Mouse (Mus musculus) neural tube, embryonic 13.5 days (tissue): ENCODE results near the gene Dpysl4. TPM values are rescaled to one million over a fixed set of nuclear protein-coding genes. Genes with fewer than 3 reads are reported as not detected.
A peak's percentile ranks its signal among the peaks of the same experiment; 100 is the strongest.

Experiments used
- ATAC-seq: fragments of 200-750 bp; cut with Nextera tagmentation; 2 replicates; pipeline ENCODE4 v1.8.0; 2017; ENCODE audit warnings: low read depth, mild to moderate bottlenecking, moderate TSS enrichment, moderate library complexity
- H3K27ac ChIP-seq: fragments of 300-500 bp; sonication (generic); replicated peaks from 2 replicates; pipeline ENCODE4 v1.5.1; 2015; ENCODE audit warnings: moderate library complexity, mild to moderate bottlenecking, inconsistent platforms
- H3K27me3 ChIP-seq: fragments of 300-500 bp; sonication (generic); 2 replicates; pipeline ENCODE4 v1.6.1; 2015; ENCODE audit warnings: mild to moderate bottlenecking, inconsistent platforms
- H3K36me3 ChIP-seq: fragments of 300-500 bp; sonication (generic); 2 replicates; pipeline ENCODE4 v1.6.1; 2015; ENCODE audit warnings: mild to moderate bottlenecking, inconsistent platforms
- H3K4me1 ChIP-seq: fragments of 300-500 bp; sonication (generic); replicated peaks from 2 replicates; pipeline ENCODE4 v1.6.1; 2015; ENCODE audit warnings: inconsistent platforms
- H3K4me2 ChIP-seq: fragments of 300-500 bp; sonication (generic); 2 replicates; pipeline ENCODE4 v1.6.1; 2015; ENCODE audit warnings: inconsistent platforms, mild to moderate bottlenecking, moderate library complexity
- H3K4me3 ChIP-seq: fragments of 300-500 bp; sonication (generic); 2 replicates; pipeline ENCODE4 v1.5.1; 2015; ENCODE audit warnings: mild to moderate bottlenecking, inconsistent platforms
- H3K9ac ChIP-seq: fragments of 300-500 bp; sonication (generic); 2 replicates; pipeline ENCODE4 v1.6.1; 2015; ENCODE audit warnings: moderate library complexity, mild to moderate bottlenecking, inconsistent platforms
- H3K9me3 ChIP-seq: fragments of 300-500 bp; sonication (generic); 2 replicates; pipeline ENCODE4 v1.6.1; 2016; ENCODE audit warnings: inconsistent platforms
- WGBS: fragments of 180-500 bp; shearing (Covaris S2); methylation state at CpG from one replicate; pipeline ENCODE4 v1.1.7; 2015; 5-methylcytosine and 5-hydroxymethylcytosine counted together
- polyA plus RNA-seq: library from polyadenylated mRNA; unstranded; fragments of >200 nt; fragmentation: Nextera tagmentation; extraction: Ambion mirVana; gene quantifications from 2 replicates; pipeline ENCODE4 v1.2.1, GENCODE M21; 2015

Gene Dpysl4
- polyA plus RNA-seq, 1 experiment from 2014 or later: 315 TPM

DNA sequence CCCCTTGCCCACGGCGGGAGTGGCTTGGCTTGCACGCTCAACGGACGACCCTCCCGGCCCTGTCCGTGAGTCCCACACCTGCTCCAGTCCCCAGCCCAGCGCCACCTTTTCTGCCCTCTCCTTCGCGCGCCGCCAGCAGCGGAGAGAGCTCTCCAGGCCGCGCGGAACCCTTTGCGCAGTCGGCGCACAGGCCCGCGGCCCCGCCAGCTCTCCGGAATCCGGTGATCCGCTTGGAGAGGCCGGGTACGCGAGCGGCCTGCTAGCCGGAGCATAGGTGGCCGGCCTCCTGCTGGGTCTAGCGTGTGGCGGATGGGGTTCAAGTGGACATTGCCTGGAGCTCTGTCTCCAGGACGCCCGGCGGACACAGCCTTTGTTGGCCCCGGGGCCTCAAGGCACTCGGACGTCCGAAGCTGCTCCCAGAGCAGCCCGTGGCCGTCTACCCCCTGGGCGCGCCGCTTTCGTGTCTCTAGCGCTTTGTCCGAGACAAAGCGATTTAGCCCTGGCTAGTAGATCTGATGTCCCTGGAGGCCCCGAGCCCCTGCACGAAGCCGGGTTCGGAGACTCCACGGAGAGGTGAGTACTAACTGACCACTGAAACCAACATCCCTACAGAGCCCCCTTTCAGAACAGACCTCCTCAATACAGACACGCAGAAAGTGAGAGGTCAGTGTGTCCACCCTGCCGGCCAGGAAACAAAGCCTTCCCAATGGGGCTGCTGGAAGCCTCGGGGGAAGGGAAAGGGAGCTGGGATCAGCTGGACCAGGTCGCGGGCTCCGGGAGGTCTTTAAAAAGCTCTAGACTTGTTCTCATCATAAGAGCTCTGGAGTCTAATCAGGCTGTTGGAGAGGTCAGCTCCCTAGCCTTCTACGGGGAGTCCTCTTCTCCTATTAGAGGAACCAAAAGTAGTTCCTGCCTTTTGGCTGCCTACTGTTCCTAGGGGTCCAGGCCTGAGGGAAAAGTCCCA lies 676 bp downstream of the Dpysl4 start:
- no peaks in the 10 kb centered on the region for H3K9me3 ChIP-seq
- H3K36me3 ChIP-seq: peaks cover 23% of the 10 kb centered on the region
- peak overlapping the region; percentile 69 for H3K4me2 ChIP-seq
- H3K4me1 ChIP-seq: peaks cover 58% of the 10 kb centered on the region
- peak overlapping the region; percentile 89 for H3K4me3 ChIP-seq
- peak; percentile 51 for ATAC-seq
- no peaks in the 10 kb centered on the region for H3K27me3 ChIP-seq
- H3K27ac ChIP-seq: peak overlapping the region; percentile 91
- peak overlapping the region; percentile 97 for H3K9ac ChIP-seq
- 1% methylated on average over 61 of the region's 61 CpGs for WGBS

DNA sequence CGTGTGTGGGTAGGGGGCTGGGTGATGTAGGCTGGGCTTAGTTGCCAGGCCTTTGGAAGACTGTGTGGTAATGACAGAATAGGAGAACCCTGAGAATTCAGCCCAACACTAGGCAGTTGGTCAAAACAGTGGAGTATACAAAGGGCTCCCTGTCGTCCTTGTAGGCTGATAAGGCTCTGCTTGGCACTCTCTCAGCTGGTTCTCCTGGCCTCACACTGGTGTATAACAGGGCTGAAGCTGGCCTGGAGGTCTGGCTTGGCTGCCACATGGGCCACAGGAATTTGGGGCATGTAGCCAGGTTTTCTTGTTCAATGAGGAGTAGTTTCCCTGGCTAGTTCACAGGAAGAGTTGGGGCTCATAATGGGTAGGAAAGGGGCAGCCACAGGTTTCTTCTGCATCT lies 2.0 kb downstream of the Dpysl4 start:
- Histone ChIP-seq H3K27ac (peak overlapping the region; percentile 91), H3K9me3 (no peaks in the 10 kb centered on the region), H3K9ac (peak overlapping the region; percentile 97), H3K36me3 (peaks cover 36% of the 10 kb centered on the region), H3K4me3 (peak overlapping the region; percentile 89), H3K4me2 (peak overlapping the region; percentile 69), H3K27me3 (no peaks in the 10 kb centered on the region), H3K4me1 (peaks cover 49% of the 10 kb centered on the region)
- no peak for ATAC-seq
- 51% methylated on average over 2 of the region's 2 CpGs for WGBS

DNA sequence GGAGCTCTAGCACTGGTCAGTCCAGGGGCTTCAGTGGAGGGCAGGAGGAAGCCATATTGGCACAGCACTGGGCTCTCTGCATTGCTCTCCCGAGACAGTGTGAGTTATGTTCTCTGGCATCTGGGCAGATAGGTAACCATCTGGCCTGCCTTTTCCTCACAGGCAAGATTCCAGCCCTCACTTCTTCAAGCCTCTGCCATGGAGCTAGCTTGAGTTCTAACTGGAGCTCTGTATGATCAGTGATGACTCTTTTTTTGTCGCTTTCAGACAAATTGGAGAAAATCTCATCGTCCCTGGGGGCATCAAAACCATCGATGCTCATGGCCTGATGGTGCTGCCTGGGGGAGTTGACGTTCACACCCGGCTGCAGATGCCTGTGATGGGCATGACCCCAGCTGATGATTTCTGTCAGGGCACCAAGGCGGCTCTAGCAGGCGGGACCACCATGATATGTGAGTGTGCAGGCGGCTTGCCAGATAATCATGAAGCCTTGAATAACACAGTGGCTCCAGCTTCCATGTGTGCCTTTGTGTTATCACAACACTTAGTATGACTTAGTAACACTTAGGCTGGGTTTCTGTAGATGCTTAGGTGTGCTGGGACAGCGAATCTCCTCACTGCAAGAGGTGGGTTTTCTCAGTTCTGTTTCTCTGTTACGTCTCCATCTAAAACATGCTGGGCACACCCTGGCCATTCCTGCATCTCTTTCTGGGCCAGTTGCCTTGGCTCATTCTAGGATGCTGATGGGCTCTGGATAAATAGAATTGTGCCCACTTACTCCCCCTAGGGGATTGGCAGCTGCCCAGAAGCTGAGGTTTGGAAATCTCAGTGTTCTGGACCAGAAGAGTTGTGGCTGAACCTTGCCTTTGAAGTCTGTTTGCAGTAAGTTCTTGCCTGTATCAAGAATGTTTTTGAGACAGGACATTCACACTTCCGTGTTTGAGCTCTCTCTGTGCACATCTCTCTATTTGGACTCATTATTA lies 4.4 kb downstream of the Dpysl4 start:
- H3K4me2 ChIP-seq: peak overlapping the region; percentile 69
- peak overlapping the region; percentile 47 for H3K27ac ChIP-seq
- H3K27me3 ChIP-seq: no peaks in the 10 kb centered on the region
- no peaks in the 10 kb centered on the region for H3K9me3 ChIP-seq
- peak overlapping the region; percentile 51 for H3K9ac ChIP-seq
- WGBS: 60% methylated on average over 12 of the region's 12 CpGs
- no peak overlapping the region for H3K4me3 ChIP-seq
- no peak for ATAC-seq
- H3K4me1 ChIP-seq: peaks cover 49% of the 10 kb centered on the region
- H3K36me3 ChIP-seq: peaks cover 60% of the 10 kb centered on the region

DNA sequence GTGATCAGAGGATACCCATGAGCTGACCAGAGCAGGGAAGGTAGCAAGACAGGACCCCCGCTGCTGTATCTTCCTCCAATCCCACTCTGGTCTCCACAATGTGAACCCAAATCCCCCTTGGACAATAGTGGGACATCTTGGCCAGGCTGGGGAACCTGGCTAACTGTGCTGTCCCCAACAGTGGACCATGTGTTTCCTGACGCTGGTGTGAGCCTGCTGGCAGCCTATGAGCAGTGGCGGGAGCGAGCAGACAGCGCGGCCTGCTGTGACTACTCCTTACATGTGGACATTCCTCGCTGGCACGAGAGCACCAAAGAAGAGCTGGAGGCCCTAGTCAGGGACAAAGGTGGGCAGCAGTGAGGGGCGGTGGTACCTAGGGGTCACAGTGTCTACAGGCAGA lies 5.9 kb downstream of the Dpysl4 start:
- H3K27me3 ChIP-seq: no peaks in the 10 kb centered on the region
- peaks cover 43% of the 10 kb centered on the region for H3K4me1 ChIP-seq
- WGBS: 94% methylated on average over 9 of the region's 9 CpGs
- ATAC-seq: no peak
- H3K9ac ChIP-seq: no peak overlapping the region
- no peak overlapping the region for H3K4me3 ChIP-seq
- no peak overlapping the region for H3K27ac ChIP-seq
- H3K4me2 ChIP-seq: no peak overlapping the region
- H3K36me3 ChIP-seq: peaks cover 75% of the 10 kb centered on the region
- H3K9me3 ChIP-seq: no peaks in the 10 kb centered on the region

DNA sequence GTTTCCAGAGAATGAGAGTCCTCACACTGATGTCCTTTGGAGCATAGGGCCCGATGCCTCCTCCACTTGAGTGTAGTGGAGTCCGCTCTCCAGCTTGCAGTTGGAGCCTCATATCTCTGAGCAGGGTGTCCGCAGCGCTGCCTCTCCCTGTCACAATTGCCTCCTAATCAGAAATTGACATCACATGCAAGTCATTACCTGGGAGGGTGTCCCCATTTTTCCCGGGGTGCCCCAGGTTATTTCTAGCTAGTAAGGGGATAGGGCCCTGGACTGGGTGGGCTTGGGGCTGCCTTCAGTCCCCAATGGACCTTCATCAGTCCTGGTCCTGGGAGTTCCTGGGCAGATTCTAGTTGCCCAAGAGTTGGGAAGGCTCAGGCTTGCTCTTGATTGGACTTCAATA lies 6.9 kb downstream of the Dpysl4 start:
- ATAC-seq: no peak
- H3K27ac ChIP-seq: no peak overlapping the region
- H3K36me3 ChIP-seq: peaks cover 83% of the 10 kb centered on the region
- H3K4me3 ChIP-seq: no peak overlapping the region
- WGBS: 94% methylated on average over 5 of the region's 5 CpGs
- H3K9me3 ChIP-seq: no peaks in the 10 kb centered on the region
- peaks cover 33% of the 10 kb centered on the region for H3K4me1 ChIP-seq
- no peaks in the 10 kb centered on the region for H3K27me3 ChIP-seq
- H3K4me2 ChIP-seq: no peak overlapping the region
- H3K9ac ChIP-seq: no peak overlapping the region

DNA sequence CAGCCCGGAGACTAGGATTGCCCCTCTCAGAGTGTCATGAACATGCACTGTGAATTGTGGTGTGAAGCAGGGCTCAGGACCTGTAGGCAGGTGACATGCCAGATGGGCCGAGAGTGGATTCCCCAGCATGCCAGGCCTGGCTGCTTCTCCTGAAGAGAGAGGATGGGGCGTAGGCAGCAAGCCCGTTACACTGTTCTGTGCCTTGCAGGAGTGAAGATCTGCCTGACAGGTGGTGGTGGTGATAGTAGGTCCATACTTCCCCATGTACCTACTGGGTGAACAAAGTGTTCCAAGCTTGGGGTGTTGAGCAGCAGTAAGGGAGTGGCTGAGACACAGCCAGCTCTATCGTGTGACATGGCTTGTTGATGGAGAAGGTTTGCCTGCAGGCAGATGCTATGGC lies 7.3 kb downstream of the Dpysl4 start:
- H3K27ac ChIP-seq: no peak overlapping the region
- H3K9me3 ChIP-seq: no peaks in the 10 kb centered on the region
- no peaks in the 10 kb centered on the region for H3K27me3 ChIP-seq
- H3K4me3 ChIP-seq: no peak overlapping the region
- peaks cover 28% of the 10 kb centered on the region for H3K4me1 ChIP-seq
- WGBS: 92% methylated on average over 5 of the region's 5 CpGs
- no peak overlapping the region for H3K9ac ChIP-seq
- ATAC-seq: no peak
- no peak overlapping the region for H3K4me2 ChIP-seq
- H3K36me3 ChIP-seq: peaks cover 87% of the 10 kb centered on the region

DNA sequence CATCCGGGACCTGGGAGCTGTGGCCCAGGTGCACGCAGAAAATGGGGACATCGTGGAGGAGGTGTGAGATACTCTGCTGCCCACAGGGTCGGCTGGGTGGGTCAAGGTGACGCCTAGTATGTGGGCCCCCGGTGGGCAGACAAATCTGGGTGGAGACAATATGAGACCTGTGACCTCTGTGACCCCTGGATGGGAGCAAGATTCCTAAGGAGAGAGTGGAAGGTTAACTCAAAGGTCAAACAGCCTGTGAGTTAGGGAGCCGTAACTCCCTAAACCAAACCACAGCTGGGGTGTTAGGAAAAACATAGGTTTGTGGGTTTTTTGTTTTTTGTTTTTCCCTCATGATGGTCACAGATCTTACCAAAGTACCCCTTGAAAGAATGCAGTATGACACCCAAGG lies 8.0 kb downstream of the Dpysl4 start:
- H3K36me3 ChIP-seq: peaks cover 94% of the 10 kb centered on the region
- no peaks in the 10 kb centered on the region for H3K9me3 ChIP-seq
- ATAC-seq: no peak
- 86% methylated on average over 7 of the region's 7 CpGs for WGBS
- no peak overlapping the region for H3K4me2 ChIP-seq
- no peak overlapping the region for H3K9ac ChIP-seq
- H3K27ac ChIP-seq: no peak overlapping the region
- peaks cover 22% of the 10 kb centered on the region for H3K4me1 ChIP-seq
- H3K27me3 ChIP-seq: no peaks in the 10 kb centered on the region
- no peak overlapping the region for H3K4me3 ChIP-seq

DNA sequence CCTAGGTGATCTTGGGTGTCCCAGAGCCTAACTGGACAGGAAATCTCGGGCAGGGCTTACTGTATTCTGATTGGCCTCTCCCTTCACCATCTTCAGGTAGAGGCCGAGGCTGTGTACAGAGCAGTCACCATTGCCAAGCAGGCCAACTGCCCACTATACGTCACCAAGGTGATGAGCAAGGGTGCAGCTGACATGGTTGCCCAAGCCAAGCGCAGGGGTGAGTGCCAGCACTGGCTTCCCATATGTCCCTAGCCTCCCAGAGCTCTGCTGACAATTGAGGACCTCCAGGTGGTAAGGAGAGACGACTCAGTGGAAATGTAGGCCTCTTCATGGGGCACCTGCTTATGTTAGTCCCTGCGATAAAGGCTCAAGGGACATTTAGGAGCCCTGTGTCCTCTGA lies 9.0 kb downstream of the Dpysl4 start:
- WGBS: 81% methylated on average over 6 of the region's 6 CpGs
- no peak overlapping the region for H3K9ac ChIP-seq
- H3K36me3 ChIP-seq: peaks cover 98% of the 10 kb centered on the region
- no peaks in the 10 kb centered on the region for H3K9me3 ChIP-seq
- no peak for ATAC-seq
- H3K27ac ChIP-seq: no peak overlapping the region
- peaks cover 12% of the 10 kb centered on the region for H3K4me1 ChIP-seq
- no peak overlapping the region for H3K4me3 ChIP-seq
- no peaks in the 10 kb centered on the region for H3K27me3 ChIP-seq
- H3K4me2 ChIP-seq: no peak overlapping the region

DNA sequence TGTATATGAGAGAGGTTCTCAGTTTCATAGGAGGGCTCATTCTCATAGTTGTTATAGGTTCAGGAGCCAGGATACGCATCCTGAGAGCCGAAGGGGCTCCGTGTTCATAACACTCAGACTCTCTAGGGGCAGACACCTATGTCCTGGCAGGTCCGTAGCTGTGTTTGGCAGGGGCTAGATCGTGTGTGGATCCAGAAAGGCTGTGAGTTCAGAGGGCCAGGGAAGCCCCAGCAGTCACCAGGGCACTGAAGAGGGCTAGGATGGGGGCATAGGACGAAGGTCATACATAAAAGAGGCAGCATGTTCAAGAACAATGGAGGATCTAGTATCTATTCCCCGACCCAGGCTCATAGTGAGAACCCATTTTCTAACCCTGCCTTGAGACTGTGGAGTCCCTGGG lies 9.5 kb downstream of the Dpysl4 start:
- H3K9me3 ChIP-seq: no peaks in the 10 kb centered on the region
- no peak for ATAC-seq
- H3K27ac ChIP-seq: no peak overlapping the region
- no peaks in the 10 kb centered on the region for H3K27me3 ChIP-seq
- H3K4me2 ChIP-seq: no peak overlapping the region
- H3K36me3 ChIP-seq: peaks cover 98% of the 10 kb centered on the region
- 86% methylated on average over 7 of the region's 7 CpGs for WGBS
- H3K4me3 ChIP-seq: no peak overlapping the region
- no peak overlapping the region for H3K9ac ChIP-seq
- H3K4me1 ChIP-seq: peaks cover 7% of the 10 kb centered on the region

DNA sequence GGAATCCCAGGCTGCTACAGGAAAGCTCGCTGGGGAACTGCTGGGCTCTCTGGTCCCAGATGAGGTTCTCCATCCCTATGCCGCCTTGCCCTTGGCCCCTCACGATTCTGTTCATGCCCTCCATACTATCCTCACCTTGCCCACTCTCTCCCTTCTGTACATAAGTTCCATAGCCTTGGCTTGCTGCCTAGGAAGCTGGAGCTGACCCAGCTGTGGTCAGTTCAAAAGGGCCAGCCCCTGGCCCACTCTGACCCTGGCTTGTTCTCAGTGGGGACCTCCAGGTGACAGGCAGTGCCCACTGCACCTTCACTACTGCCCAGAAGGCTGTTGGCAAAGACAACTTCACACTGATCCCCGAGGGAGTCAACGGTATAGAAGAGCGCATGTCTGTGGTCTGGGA lies 10.6 kb downstream of the Dpysl4 start:
- H3K9ac ChIP-seq: no peak overlapping the region
- no peak overlapping the region for H3K4me3 ChIP-seq
- no peaks in the 10 kb centered on the region for H3K9me3 ChIP-seq
- no peak overlapping the region for H3K27ac ChIP-seq
- peaks cover 98% of the 10 kb centered on the region for H3K36me3 ChIP-seq
- ATAC-seq: no peak
- no peaks in the 10 kb centered on the region for H3K27me3 ChIP-seq
- H3K4me1 ChIP-seq: no peaks in the 10 kb centered on the region; the same call in none of the 2 replicates
- 85% methylated on average over 6 of the region's 6 CpGs for whole genome bisulfite sequencing
- H3K4me2 ChIP-seq: no peak overlapping the region

DNA sequence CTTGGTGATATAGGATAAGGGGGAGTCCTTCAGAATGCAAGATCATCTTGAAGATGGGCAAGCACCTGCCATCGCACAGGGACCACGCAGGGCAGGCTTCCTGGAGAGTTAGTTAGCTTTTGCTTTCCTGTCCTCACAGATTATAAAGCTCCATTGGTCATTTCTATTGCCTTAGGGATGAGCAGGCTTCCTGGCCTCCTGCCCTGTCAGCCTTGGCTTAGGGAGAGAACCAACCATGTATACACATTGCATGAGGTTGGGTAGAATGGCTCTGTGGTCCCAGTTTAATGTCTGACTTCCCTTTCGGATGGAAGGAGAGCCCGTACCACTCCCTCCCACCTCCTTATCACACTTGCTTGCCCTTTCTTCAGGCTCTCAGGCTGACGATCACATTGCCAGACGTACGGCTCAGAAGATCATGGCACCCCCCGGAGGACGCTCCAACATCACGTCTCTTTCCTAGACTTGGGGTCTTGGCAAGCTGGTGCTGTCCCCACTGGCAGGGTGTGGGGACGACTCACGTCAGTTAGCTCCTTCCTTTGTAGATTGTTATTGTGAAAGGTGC lies 14.8 kb downstream of the Dpysl4 start:
- peaks cover 3% of the 10 kb centered on the region; the same call in 1 of the 2 replicates for H3K4me1 ChIP-seq
- 0 out of 2 replicates have a peak overlapping the region, but pooled peaks have one; percentile 23 for H3K27ac ChIP-seq
- no peak overlapping the region for H3K4me2 ChIP-seq
- H3K9me3 ChIP-seq: no peaks in the 10 kb centered on the region
- H3K27me3 ChIP-seq: no peaks in the 10 kb centered on the region
- no peak overlapping the region for H3K9ac ChIP-seq
- ATAC-seq: no peak
- H3K36me3 ChIP-seq: peaks cover 69% of the 10 kb centered on the region
- H3K4me3 ChIP-seq: no peak overlapping the region
- 78% methylated on average over 12 of the region's 12 CpGs for WGBS
